Mouse (Mus musculus): ENCODE measurements around the gene Pard3.
A peak's percentile ranks its signal among the peaks of the same experiment; 100 is the strongest.

Pard3 gene

DNA sequence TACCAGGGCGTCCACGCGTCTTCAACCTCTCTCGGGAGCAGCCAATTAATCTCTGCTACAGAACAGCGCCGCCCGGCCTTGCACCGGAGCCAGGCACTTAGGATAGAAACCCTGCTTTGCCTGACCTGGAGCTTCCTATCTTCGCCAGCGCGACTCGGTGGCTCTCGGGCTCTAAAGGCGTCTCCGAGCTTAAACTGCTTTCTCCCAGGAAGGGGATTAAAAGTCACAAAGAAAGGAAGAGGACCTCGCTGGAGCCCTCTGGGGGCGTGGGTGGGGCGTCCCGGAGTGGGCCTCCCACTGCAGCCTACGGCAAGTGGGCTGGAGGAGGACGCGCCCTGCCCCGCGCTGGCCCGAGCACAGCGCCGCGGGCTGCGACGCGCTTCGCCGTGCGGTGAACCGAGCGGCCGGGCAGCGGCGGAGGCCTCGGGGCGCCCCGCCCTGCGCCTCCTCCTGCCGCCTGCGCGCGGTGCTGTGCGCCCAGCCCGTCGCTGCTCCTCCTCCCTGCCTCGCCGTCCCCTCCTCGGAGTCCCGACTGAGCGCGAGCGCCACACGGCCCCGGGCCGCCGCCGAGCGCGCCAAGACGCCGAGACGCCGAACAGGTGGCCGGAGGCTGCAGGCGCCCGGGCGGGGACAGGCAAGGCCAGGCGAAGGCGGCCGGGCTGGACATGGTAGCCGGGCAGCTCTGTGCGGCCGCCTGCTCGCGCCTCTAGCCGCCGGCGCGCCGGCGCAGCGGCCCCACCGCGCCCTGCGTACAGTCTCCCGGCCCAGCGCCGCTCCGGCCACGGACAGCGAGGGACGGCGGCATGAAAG lies at the start of gene Pard3:
Gene Pard3, plus strand, starts transcription at position 343 of the 810 bp plus-strand sequence.
- DNase-seq (ENCODE audit: low spot score), result peak; percentile 69

DNA sequence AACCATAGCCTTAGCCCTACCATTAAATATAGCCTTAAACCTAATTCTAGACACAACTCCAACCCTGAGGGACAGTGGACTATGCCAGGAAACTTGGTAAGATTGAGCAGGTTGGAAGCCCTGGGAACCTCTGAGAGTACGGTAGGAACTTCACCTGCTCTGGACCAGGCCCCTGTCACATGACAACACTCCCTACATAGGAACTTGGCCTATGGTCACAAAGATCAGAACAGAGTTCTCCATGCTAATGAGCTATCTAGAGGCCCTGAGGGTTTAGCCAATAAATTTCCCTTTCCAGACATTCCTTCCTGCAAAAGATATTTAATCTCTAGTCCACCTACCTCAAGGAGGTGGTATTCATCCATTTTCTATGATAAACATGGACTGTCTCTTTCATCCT lies 41.9 kb upstream of the Pard3 start:
- no peak for DNase-seq (ENCODE audit: low spot score)

DNA sequence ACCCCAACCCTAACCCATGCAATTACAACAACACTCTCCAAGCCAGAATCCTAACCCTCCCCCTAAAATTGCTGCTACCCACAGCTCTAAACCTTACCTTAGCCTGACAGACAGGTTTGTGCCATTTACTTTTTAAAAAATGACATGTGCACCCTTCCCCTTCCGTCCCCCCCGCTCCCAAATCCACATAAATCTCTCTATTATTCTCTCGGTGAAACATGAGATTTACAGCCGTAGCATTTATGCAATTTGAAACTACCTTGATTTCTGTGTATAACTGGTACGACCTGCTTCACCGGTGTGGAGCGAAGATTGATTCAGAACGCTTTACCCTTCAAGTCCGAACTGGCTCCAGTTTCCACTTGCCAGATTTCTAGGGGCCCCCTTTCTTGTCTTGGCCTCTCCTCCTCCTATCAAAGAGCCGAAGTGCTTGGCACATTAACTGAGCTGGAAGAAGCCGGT lies 38.4 kb upstream of the Pard3 start:
- DNase-seq (ENCODE audit: low spot score), result peak; percentile 50

DNA sequence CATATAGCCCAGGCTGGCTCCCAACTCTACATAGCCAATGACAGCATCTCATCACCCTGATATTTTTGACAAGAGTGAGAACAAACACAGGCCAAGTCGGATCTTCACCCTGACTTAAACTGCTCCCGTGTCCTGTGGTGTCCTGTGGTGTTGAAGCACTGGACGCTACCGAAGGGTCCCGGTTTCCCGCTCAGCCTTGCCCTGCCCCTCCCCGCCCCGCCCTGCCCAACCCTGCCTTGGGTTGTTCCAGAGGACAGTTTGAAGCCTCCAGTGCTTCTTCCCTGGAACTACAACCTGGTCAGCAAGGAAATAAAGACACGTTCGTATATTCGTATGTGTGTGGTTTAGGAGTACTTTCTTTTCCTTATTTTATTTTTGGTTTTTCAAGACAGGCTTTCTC lies 37.9 kb upstream of the Pard3 start:
- DNase-seq (ENCODE audit: low spot score), result no peak

DNA sequence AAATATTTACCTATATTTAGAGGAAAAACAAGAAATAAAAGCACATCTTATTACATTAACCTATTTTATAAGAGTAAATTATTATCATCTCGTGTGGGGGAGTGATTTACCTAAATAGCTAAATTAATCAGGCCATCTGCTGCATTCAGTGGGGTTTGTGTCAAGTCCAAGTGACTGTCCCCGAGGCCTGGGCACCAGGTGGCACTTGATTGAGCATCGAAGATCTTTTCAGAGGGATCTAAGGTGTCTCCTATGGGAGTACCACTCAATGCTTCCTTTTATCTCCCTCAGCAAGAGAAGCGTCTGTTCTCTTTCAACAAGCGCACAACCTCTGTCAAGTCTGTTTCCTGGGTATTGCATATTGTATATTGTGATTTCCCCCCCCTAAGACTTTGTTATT lies 32.2 kb upstream of the Pard3 start:
- no peak for DNase-seq (ENCODE audit: low spot score)

DNA sequence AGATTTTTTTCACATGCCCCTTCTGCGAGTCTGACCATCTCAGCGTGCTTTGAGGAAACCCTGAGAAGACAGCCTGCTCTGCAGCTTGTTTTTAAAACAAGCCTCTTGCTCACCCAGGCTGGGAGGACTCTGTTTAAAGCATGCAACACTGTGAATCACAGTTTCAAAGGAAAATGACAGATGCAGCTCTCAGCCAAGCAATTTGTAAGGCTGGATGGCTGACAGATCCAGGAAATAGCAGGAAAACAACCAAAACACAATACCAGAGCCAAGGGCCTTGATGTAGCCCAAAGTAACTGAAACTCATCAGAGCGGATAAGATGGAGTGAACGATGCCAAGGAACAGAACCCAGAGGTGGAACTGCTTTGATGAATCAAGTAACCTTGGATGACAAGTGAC lies 24.8 kb upstream of the Pard3 start:
- no peak for DNase-seq (ENCODE audit: low spot score)

DNA sequence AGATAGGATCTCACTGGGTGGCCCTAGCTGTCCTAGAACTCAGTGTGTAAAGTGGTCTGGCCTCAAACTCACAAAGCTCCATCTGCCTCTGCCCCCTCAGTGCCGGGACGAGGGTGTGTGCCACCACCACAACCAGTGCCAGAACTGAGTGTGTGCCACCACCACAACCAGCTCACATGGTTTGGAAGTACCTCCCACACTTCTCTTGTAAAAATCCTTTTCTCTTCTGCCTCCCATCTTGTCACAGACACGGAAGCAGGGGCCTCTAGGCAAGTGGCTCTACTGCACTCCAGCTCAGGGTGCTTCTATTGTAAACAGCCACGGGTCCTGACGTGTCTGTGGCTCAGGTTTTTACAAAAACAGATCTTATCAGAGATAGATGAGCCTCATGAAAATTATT lies 13.7 kb upstream of the Pard3 start:
- DNase-seq (ENCODE audit: low spot score), result no peak

DNA sequence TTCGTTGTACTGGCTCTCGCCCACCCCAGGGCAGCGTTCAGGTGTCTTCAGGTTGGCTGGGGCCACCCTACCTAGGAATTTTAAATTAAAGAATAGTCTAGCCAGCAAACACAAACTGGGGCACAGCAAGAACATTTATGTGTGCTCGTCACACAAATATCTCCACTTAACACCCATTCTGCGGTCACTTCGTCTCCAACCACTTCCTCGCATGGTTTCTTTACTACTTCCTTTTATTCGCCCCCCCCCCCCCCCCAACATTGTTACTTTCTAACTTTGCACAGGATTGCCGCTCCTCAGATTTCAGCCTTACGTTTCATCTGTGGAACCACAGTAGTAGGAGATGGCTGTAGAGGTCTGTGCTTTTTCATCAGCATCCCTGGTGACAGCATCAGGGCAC lies 11.6 kb upstream of the Pard3 start:
- DNase-seq (ENCODE audit: low spot score), result no peak

DNA sequence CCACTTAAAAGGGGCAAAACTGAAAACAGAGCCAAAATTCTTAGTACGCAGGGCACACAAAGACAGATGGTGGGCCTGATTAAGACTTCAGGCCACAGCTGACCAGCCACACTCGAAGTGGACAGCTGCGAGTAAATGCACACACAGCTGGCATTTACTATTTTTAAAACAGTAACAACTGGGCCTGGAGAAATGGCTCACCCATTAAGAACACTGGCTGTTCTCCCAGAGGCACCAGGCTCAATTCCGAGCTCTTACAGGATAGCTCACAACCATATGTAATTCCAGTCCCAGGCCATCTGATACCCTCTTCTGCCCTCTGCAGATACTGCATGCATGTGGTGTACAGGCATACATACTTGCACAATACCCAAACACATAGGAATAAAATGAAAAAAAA lies 8.6 kb upstream of the Pard3 start:
- DNase-seq (ENCODE audit: low spot score), result no peak

DNA sequence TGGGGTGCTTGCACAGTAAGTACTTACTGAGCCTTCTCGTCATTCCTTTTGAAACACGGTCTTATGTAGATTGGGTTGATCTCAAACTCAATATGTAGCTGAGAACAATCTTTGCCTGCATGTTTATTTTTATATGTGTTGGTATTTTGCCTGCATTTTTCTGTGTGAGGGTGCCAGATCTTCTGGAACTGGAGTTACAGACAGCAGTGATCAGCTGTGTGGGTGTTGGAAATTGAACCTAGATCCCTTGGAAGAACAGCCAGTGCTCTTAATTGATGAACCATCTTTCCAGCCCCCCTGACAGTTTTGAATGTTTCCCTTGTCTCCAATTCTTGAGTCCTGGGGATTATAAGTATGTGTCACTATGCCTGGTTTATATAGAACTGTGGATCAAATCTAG lies 4.9 kb upstream of the Pard3 start:
- no peak for DNase-seq (ENCODE audit: low spot score)

DNA sequence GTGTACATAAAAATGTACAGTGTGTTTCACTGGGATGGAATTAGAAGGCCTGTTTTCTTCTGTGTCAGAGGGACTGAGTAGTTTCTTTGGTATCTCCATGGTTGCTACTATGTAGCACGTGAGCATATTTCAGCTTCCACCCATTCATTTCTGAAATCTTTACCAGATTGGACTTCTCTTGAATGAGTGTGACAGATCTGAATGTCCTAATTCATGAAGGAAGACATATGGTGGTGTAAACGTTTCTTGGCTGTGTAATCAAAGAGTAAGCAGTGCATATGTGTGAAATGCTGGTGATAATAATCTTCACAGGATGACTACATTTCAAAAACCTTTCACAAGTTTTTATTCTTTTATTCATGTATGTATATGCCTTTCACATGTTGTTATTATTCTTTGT lies 3.9 kb upstream of the Pard3 start:
- no peak for DNase-seq (ENCODE audit: low spot score)

DNA sequence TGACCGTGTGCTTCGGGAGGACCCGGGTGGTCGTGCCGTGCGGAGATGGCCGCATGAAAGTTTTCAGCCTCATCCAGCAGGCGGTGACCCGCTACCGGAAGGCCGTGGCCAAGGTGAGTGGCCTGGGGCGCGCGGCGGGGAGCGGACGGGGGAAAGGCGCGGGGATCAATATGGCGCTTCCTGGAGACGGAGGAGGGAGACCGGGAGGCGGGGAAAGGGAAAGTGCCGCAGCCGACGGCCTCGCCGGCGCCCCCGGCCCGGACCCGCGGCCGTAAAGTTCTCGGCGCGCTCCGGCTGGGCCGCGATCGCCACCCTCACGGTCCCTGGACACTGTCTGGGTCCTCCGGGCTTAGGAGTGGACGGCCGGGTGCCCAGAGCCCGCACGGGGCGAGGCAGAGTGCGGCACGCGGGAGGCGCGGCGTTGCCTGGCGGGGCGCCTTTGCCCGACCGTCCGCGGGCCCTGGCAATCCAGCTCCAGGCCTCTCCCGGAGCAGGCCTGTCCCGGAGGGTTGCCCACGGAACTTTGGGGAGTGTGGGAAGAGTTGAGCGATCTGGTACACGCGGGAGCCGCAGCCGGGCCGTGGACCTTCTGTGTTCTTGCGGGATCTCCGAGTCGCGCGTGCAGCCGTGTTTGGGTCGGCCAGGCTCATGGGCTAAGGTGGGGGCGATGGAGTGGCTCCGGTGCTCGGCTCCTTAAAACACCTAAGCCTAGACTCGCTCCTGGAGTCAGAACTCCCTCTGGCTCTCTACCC lies 844 bp downstream of the Pard3 start:
- peak; percentile 61 for DNase-seq (ENCODE audit: low spot score)

DNA sequence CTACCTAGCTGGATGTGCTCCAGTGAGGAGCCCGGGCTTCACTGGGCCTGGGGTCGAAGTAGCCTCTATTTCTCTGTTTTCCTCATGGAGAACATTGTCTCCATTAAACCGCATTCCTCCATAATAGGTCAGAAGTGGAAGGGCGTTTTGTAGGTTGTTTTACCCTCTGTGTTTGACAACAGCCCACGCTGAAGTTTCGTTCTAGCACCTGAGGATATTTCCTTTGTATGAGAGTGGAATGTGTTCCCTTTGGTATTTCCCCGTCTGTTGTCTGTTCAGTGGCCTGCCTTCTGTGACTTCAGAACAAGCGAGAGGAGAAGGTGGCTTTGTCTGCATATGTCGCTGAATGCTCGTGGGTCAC lies 1.4 kb downstream of the Pard3 start:
- no peak for DNase-seq (ENCODE audit: low spot score)

DNA sequence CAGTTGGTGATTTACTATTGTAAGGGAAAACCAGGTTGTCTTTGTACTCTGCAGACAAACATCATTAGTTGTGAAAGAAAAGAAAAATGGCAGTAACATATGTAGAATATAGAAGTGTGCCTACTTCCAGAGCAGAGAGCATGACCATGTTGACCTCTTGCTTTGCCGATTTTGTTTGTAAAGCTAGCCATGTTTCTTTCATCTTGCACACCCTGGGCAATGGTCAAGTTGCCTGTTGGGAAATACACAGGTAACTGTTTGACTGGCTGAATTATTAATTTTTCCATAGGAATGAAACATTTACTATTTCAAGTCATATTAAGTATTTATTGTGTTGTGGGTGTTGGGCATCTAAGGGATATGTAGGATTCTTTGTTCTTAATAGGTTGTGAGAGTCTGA lies 2.1 kb downstream of the Pard3 start:
- DNase-seq (ENCODE audit: low spot score), result no peak

DNA sequence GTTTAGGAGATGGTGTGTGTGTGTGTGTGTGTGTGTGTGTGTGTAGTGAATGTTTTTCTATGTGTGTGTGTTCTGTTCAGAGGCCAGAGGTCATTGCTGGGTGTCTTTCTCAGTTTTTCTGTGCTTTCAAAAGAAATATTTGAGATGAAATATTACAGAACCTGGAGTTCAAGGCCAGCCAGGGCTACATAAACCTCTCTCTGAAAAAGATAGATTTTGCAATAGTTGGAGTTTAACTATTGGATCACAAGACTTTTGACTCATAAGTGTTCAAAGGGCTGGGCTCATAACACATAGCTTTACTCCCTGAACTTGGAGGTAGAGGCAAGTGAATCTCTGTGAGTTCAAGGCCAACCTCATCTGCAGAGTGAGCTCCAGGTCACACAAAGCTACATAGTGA lies 2.8 kb downstream of the Pard3 start:
- no peak for DNase-seq (ENCODE audit: low spot score)

DNA sequence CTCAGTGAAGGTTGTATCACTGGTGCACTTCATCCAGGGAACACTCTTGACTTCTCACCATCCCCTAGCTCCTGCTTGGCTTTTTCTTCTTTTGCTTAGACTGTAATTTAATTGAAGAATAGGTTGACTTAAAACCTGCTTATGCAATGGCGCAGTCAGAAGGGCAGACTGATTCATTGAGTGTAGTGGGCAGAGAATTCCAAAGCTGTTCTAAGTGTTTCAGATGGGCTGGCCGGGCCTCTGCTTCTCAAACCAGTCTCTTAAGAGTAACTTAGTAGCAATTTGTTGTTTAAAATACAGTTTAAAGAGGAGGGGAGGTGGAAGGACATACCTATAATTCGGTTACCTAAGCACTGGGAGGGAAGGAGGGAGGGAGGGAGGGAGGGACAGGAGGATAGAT lies 5.0 kb downstream of the Pard3 start:
- no peak for DNase-seq (ENCODE audit: low spot score)

DNA sequence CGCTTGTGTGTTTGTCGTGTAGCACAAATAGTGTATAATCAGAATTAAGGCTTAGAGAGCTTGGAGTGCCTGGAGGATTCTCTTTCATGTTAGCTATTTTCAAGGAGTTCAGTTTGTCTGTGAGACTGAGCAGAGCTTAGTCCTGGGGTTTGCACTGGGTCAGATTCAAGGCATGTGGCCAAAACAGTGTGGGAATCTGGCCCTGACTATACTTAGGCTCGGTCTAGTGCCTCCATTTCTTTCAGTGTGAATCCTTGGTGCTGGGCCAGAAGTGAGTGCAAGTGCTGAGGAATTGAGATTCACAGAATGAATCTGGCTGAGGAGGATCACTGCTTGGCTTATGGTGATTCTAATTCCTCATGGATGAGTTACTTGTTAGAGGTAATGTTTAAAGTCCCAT lies 6.5 kb downstream of the Pard3 start:
- no peak for DNase-seq (ENCODE audit: low spot score)

DNA sequence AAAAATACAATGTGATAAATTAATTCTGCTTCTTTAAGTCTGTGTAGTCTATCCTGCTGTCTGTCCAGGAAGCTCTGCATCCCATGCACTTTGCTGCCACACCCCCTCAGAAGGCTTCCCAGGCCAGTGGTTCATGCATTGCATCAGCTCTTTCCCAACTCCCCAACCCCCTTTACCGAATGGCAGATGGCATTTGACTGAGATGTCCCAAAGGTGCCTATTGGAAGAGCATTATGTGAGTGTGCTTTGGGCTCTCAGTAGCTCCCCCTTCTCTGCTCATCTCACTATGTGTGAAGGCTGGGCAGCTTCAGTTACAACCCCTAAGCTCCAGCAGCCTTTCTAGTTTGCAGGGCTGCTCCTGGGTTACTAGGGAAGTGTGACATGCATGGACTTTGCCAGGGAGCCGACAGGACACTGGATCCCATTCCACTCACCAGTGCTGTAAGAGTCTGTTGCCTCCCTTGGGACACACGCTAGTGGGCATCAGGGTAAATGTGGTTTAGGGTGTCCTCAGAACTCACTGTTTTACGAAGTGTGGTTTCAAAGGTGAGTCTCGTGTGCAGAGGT lies 9.4 kb downstream of the Pard3 start:
- no peak for DNase-seq (ENCODE audit: low spot score)

DNA sequence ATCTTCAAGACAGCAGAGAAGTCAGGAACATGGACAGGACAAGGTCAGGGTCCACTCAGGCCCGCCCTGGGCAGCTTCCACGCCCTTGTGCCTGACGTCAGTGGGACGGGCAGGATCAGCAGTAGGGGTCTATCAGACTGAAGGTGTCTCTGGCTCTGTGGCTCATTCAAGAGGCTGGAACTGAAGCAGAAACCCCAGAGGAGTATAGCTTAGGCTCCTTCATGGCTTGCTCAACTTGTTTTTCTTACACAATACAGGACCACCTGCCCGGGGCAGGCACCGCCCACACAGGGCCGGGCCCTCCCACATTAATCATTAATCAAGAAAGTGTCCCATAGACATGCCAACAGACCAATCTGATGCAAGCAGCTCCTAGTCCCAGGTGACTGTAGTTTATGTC lies 12.8 kb downstream of the Pard3 start:
- no peak for DNase-seq (ENCODE audit: low spot score)

DNA sequence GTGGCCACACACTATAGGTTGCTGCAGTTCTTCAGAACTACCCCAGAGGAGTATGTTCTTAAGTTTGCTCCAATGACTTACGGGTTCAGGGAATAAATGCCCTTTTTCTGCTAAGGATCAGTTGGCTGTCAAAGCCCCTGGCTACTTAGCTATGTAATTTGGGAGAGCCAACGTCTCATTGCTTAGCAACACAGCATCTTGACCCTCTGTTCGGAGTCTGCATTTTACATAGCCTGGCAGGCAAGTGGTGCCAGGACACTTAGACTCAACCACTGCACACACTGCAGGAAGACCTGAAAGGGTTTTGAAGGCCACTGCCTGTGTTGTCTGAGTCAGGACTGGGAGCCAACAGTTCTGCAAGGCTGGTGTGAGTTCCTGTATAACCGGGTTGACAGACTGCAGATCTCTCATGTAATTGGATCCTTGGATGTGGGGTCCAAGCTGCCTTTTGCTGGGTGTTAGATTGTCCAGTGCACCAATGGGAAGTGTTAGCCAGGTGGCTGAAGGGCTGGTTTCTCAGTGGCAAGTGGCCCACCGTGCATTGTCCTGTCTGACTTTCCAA lies 15.6 kb downstream of the Pard3 start:
- no peak for DNase-seq (ENCODE audit: low spot score)

DNA sequence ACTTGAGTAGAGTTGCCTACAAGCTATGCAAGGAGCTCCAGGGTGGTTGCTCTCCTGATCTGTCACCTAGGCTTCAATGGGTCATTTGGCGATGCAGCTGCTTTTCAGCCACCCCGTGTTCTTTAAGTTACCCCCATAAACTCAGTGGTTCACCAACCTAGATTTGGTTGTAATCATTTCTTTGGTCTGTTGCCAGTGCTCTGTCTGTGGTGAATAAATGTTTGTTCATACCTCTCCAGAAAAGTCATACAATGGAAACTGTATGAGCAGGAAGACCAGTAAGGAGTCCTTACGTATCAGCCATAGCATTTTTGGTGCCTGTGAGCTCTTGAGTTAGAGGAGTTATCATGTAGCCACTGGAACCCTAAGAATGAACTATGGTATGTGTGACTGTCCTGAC lies 17.6 kb downstream of the Pard3 start:
- DNase-seq (ENCODE audit: low spot score), result no peak

DNA sequence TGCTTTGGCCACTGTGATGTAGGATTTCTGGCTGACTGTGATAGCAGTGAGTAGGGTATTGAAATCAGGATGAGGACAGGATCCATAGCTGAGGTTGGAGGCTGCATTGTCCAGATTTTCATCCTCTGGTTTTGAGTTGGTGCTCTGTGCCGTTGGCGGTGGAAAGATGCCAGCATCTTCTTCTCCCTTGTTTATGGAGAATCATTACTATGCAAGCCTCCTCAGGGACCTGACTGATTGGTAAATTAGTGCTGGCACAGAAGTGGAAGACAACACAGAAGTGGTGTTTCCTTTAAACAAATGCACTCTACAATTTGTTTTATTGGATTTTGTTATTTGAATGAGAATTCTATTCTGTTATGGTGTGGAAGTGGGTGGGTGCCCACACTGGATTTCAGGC lies 18.8 kb downstream of the Pard3 start:
- DNase-seq (ENCODE audit: low spot score), result no peak

DNA sequence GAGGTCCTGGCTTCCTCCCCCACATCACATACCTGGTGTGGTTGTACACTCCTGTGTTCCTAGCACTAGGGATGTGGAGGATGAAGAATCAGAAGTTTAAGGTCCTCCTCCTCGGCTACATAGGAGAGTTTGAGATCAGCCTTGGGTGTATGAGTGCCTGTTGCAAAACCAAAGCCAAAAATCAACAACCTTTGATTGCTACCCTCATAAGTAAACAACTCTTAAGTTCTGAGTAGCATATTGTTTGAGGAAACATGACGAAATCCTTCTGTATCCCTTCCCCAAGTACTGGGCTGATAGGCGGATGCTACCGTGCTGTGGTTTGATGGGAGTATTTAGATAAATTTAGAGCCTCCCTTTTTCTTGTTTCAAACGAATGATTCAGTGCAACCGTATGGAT lies 20.9 kb downstream of the Pard3 start:
- no peak for DNase-seq (ENCODE audit: low spot score)
